Mouse (Mus musculus) lung, postnatal 25 days (tissue): ENCODE data around the gene Top2a.
"Not testable (repeated sequence)": the region's sequence is repeated elsewhere in the genome, so short reads cannot be mapped to it uniquely, and the experiment has no call there.

Experiments used
- DNase-seq: peaks from one replicate; pipeline ENCODE4 v3.0.0; 2022; ENCODE audit warnings: low spot score

Gene Top2a

GRCm38 (mm10) chr11:99040346-99040974 is 16.5 kb upstream of the Top2a start:
- peak; percentile 57 for DNase-seq

DNA sequence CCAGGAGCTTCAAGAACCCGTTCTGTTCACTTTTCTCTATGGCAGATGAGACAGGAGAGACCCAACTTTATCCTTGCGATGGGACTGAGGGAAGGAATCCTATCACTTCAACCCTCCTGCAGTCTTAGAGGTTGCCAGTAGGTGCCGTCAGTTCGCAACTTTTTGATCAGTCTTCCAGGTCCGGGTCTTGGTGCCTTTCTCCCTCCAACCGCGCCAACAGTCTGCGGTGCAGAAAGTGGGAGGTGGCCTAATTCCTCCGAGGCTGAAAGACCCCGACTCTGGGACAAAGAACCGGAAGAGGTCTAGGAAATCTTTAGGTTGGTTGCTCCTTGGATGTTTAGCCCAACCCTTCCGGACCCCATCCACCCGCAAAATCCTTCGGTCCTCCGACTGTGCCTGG is 15.8 kb upstream of the Top2a start:
- DNase-seq = peak; percentile 84

DNA sequence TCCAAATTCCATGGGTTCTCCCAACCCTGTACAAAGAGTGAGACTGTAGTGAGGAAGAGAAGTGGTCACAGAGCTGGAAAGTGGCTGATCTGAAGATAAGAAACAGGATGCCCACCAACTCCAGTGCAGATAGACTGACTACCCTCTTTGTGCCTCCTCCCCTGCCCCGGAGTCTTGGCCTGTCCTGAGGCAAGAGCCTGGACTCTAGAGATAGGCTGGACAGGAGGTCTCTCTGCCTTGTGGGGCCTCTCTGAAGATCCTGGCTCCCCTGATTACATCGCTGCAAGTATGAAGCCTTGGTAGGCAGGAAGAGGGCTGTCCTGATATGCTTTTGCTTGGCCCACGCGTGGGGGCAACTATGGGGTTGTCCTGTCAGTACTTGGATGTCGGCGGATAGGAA is 12.3 kb upstream of the Top2a start:
- no peak for DNase-seq

- no peak for DNase-seq
Measured at GRCm38 (mm10) chr11:99035350-99035749, 11.4 kb upstream of the Top2a start.

DNA sequence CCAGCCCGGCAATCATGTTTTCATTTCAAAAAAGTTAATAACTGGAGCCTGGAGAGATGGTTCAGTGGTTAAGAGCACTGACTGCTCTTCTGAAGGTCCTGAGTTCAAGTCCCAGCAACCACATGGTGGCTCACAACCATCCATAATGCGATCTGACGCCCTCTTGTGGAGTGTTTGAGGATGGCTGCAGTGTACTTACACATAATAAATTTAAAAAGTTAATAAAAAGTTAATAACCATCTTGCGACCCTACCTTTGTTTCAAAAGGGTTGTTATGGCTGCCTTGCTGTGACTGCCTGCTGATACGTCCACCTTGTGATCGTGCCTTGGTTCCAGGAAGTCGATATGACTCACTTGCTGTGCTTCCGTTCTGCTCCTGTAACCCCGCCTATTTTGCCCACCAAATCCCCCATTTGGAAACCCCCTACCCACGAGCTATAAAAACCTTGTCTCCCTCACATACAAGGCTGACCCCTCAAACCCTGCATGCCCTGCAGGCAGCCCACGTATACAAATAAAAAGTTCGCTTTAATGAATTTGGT is 3.0 kb upstream of the Top2a start:
- no peak for DNase-seq

GRCm38 (mm10) chr11:99025878-99026277 is 1.9 kb upstream of the Top2a start:
- no peak for DNase-seq

DNA sequence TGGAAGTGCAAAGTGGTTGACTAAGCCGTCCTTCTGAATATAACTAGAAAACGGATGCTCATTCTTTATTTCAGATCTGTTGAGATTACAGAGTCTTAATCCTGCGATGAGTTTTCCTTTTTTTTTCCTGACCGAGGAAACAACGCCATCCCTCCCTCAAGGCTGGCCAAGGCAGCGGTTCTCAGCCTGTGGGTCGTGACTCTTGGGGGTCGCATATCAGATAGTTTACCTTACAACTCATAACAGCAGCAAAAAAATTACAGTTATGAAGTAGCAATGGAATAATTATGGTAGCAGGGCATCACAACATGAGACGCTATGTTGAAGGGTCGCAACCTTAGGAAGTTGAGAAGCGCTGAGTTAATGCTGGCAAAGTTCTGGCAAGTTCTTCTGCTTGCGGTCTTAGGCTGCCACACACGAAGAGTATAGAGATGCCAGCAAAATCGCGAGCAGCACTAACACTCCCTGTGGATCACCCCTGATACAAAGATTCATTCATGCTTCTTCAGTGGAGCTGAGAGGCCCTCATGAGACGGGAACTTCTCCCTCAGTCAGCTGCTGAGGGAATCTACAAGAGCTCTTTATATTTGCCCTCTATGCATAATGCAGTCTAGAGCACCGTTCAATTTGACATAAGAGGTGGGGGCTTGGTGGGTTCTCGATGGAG is 612 bp upstream of the Top2a start:
- no peak for DNase-seq

DNA sequence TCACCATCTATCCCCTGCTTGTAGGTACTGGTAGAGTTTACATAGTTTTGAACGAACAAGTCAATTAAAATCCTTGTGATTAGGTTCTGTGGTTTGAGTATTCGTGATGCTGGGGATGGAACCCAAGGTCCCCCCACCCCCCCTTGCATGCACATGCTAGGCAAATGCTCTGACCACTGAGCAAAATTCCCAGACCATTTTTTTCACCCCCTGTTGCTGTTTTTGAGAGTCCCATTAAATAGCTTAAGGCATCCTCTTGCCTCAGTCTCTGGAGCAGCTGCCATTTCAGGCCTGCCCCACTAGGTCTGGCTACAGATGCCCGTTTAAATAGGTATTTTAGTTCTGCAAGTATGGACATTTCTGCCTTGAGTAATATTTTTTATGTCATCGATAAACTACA is 895 bp downstream of the Top2a start:
- DNase-seq = no peak

- no peak for DNase-seq
Measured at GRCm38 (mm10) chr11:99022384-99022933, 1.5 kb downstream of the Top2a start.

DNA sequence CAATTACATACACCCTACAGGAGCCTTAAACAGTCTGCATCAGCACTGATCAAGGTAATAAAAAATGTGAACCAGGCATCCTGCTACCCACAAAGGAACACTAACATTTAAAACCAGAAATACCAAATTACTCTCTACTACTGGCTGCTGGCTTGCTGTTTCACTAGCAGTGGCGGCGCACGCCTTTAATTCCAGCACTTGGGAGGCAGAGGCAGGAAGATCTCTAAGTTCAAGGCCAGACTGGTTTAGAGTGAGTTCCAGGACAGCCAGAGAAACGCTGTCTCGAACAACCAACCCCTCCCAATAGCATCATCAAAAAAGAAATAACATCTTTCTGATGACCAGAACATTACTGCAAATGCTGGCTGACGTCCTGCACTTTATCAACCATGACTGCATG is 4.1 kb downstream of the Top2a start:
- DNase-seq = no peak

DNA sequence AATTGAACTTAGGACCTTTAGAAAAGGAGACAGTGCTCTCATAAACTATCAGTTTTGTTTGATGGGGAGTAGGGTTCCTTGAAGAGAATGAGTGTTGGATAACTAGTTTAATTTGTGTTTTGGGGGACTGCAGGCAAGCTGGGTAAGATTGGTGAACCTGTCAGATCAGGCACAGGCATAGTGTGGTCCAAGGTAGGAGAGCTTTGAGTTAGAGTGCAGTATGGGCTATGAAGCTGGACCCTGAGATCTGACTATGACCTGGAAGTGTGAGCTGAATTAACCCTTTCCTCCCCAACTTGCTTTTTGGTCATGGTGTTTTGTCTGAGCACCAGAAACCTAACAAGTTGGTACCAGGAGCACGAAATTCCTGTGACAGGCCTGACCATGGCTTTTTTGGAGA is 10.1 kb downstream of the Top2a start:
- no peak for DNase-seq

DNA sequence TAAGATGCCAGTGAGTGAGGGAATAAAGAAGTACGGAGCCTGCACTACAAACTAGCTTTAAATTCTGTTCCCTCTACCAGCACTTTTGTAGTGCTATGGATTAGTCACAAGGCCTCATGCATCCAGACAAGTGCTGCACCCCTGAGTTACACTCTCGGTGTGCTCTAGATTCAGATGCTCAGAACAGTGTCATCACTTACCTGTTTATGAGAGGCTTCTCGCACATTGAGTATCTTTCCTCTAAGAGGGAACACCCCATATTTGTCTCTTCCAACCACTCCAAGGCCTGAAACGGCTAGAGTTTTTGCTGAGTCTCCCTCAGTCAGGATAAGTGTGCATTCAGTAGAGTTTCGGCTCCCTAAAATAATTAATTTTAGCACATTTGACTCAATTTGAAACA is 13.3 kb downstream of the Top2a start:
- DNase-seq = no peak

GRCm38 (mm10) chr11:99010124-99010523 is 13.9 kb downstream of the Top2a start:
- no peak for DNase-seq

DNA sequence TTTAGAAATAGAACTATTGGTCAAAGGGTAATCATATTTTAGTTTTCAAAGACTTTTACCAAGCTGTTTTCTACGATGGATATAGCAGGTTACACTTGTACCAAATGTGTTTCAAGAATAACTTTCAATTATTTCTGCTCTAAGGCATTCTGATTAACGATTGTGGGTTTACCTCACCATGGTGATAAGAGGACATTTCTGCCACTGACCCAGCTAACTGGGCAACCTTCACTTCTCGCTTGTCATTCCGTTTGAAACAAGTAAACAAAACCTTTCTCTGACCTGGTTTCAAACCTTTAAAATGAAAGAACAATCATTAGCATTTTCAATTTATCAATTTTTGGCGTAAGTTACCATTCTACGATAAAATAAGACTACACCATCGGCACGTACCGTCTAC is 17.2 kb downstream of the Top2a start:
- no peak for DNase-seq

GRCm38 (mm10) chr11:98999243-98999642 is 24.7 kb downstream of the Top2a start:
- no peak for DNase-seq

DNA sequence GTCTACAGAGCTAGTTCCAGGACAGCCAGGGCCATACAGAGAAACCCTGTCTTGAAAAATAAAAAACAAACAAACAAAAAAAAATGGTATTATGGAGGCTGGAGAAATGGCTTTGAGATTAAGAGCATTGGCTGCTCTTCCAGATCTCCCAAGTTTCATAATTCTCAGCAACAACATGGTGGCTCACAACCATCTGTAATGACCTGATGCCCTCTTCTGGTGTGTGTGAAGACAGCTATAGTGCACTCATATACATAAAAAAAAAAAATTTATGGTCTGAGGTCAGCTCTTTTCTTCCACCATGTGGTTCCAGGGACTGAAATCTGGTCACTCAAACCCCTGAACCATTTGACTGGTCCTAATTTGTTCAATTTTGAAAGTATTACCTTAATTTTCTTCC is 25.2 kb downstream of the Top2a start:
- no peak for DNase-seq

DNA sequence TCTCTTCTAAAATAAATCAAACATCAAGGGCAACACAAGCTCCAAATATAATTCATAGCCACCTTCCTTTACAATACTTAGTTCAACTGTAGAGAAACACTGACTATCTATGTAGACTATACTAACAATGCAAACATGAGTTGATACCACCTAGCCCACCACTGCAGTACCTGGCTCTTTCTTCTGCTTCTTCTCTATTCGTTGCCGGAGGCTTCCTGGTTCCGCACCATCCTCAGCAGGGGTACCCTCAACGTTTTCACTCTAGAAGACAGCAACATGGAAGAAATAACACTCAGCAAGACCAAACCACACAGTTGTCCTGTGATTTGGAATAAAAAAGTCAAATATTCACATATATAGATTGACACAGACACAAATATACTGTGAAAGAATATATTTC is 26.3 kb downstream of the Top2a start:
- DNase-seq = no peak

- no peak for DNase-seq
Measured at GRCm38 (mm10) chr11:98995987-98996386, 28.0 kb downstream of the Top2a start.

DNA sequence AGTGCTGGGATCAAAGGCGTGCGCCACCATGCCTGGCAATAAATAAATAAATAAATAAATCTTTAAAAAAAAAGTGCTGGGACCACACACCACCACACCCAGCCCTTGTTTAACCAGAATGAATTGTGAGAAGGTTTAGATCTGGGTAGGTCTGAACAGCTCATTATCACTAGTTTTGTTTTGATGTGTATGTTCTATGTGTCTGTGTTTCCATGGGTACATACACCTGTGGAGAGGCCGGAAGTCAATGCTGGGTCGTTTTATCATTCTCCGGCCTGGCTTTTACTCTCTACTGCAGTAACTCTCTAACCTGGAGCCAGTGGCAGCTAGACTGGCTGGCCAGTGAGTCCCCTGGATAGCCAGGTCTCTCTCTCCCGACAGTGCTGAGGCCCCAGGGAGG is 33.1 kb downstream of the Top2a start:
- no peak for DNase-seq

DNA sequence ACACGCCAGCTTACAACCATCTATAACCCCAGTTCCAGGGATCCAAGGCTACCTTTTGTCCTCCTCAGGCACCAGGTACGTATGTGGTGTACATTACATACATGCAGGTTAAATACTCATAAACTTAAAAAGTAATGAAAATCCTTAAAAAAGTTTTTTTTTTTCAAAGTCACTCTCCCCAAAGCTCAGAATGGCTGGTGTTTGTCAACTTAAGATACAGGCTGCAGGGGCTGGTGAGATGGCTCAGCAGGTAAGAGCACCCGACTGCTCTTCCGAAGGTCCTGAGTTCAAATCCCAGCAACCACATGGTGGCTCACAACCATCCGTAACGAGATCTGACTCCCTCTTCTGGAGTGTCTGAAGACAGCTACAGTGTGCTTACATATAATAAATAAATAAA is 35.7 kb downstream of the Top2a start:
- not testable (repeated sequence) for DNase-seq

DNA sequence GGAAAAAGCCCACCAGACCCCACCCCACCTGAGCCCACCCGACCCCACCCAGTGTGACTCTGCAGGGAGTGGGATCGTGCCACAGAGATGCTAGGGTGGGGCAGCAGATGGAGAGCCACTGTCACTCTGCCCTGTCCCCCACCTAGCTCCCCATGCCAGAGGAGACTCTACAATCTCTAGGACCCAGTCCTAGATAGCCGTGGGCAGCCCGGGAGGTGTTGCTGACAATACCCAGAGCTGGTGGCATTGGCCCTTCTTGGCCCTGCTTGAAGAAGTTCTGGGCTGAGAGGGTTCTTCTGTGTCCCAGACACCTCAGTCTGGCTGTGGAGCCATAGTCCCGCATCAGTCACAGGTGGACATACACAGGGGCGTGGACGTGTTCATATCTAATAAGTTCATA is 38.4 kb downstream of the Top2a start:
- DNase-seq = no peak

DNA sequence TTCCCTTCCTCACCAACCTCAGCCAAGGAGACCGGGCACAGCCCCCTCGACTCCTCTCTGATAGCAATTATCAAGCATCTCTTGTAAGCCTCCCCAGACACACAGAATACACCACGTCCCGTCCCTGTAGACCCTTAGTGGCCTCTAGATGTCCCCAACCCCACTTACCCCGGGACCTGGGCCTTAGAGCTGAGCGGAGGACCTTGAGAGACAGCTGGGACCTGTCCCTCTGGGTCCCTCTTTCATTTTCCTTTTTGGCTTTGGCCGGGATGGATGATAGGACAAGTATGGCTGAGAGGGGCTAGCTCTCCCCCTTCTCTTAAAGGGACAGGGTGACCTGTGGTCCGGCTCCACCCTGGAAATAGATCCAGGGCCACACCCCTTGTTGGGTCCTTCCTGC is 40.4 kb downstream of the Top2a start:
- no peak for DNase-seq

DNA sequence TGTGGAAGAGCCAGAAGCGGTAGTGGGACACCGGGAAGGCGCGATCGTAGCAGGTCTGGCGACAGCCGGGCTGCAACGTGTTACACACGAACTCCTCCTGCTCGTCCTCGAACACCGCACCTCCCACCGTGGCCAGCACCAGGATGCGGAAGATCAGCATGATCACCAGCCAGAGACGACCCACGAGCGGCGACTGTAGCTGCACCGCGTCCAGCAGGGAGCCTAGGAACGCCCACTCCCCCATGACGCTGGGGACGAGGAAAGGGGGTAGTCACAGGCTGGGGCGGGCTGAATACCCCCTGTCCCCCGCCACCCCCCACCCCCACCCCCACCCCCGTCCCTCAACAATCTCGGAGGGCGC is 41.2 kb downstream of the Top2a start, which contains the start of gene Gjd3:
Gene Gjd3 (minus strand): TSS at position 244 of the 361 bp plus-strand sequence.
- DNase-seq = no peak
